In the genomic region with DNA sequence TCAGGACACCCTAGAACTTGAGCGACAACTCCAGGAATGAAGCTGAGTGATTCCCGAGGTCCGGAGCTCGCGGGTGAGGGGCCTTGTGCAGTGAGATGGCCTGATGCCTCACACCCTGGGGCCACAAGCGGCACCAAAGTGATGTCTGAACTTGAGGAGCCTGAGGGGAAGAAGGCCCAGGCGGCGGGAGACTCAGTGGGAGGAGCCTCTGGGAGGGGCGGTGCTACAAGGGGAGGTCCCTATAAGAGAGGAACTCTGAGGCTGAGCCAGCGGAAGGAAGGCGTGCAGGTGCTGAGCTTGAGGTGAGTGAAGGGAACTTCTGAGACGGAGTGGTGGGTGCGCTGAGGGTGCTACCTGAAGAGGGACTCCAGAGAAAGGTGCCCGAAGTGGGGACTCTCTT, we compare ENCODE assay signal across 25 mouse cellular contexts. TPM values are rescaled to one million over a fixed set of nuclear protein-coding genes. Genes with fewer than 3 reads are reported as not detected.
DNase-seq lines count a peak whose midpoint lies in the region; ATAC-seq and TF ChIP-seq lines count a peak whose summit lies in the region.
"Had no signal": no experiment of that assay in that cellular context is flagged by ENCODE, and none has a peak within 500 bp of the region (broad histone marks: within the 10 kb centered on the region; RNA-seq: fewer than 3 reads in every experiment).

M1ap (plus strand) TSS at position 252 of the 400 bp plus-strand sequence.

- H3K4me3 ChIP-seq in neural tube, embryonic 12.5 days = 0 out of 2 replicates have a peak within 1 kb of the TSS, but pooled peaks have one; percentile 1
- no peak within 1 kb of the TSS for H3K4me3 ChIP-seq in neural tube, embryonic 15.5 days (replicated peaks)
- peak within 1 kb of the TSS in 1 of 2 experiments; percentile 53; a peak in 2 of 4 replicates for H3K4me3 ChIP-seq in ES-E14 (ENCODE audit: insufficient read depth in 1 of 2, low read depth in 1 of 2, low read length in 2 of 2, poor library complexity in 1 of 2, severe bottlenecking in 1 of 2)
- H3K4me3 ChIP-seq in bone marrow, adult 2 months (replicated peaks; ENCODE audit: control insufficient read depth, low read depth, low read length) = no peak within 1 kb of the TSS
- H3K4me3 ChIP-seq in hindbrain, embryonic 13.5 days = no peak within 1 kb of the TSS
- H3K4me3 ChIP-seq: embryonic facial prominence, embryonic 15.5 days; heart, embryonic 13.5 days; limb, embryonic 10.5 days; midbrain, embryonic 10.5 days had no signal

- no peaks in the 10 kb centered on the region for H3K4me1 ChIP-seq in neural tube, embryonic 12.5 days
- no peaks in the 10 kb centered on the region for H3K4me1 ChIP-seq in neural tube, embryonic 15.5 days
- no peaks in the 10 kb centered on the region for H3K4me1 ChIP-seq in ES-E14 (ENCODE audit: control insufficient read depth in 2 of 2, insufficient read depth in 2 of 2, low read length in 2 of 2, poor library complexity in 1 of 2)
- H3K4me1 ChIP-seq in bone marrow, adult 2 months (ENCODE audit: control insufficient read depth, insufficient read depth, low read length) = no peaks in the 10 kb centered on the region
- no peaks in the 10 kb centered on the region for H3K4me1 ChIP-seq in hindbrain, embryonic 13.5 days (replicated peaks)
- H3K4me1 ChIP-seq: embryonic facial prominence, embryonic 15.5 days; heart, embryonic 13.5 days; limb, embryonic 10.5 days; midbrain, embryonic 10.5 days had no signal

- 76% methylated on average over 14 of the region's 14 CpGs for WGBS in neural tube, embryonic 12.5 days
- 78% methylated on average over 14 of the region's 14 CpGs for WGBS in neural tube, embryonic 15.5 days
- 89% methylated on average over 14 of the region's 14 CpGs for WGBS in bone marrow, adult 2 months
- 64% methylated on average over 14 of the region's 14 CpGs for WGBS in hindbrain, embryonic 13.5 days

- in situ Hi-C loops in ES-E14 (cut with MboI; ENCODE audit: low sequenced_read_pairs in 2 of 2, unreplicated experiment in 2 of 2) = no loop called here

- no peak within 1 kb of the TSS for H3K27ac ChIP-seq in neural tube, embryonic 12.5 days
- H3K27ac ChIP-seq in neural tube, embryonic 15.5 days (replicated peaks) = no peak within 1 kb of the TSS
- no peak within 1 kb of the TSS for H3K27ac ChIP-seq in ES-E14 (ENCODE audit: insufficient read depth, low read depth, low read length, poor library complexity, severe bottlenecking)
- no peak within 1 kb of the TSS for H3K27ac ChIP-seq in bone marrow, adult 2 months (ENCODE audit: control insufficient read depth, insufficient read depth, low read depth, low read length, poor library complexity)
- no peak within 1 kb of the TSS for H3K27ac ChIP-seq in hindbrain, embryonic 13.5 days
- H3K27ac ChIP-seq: embryonic facial prominence, embryonic 15.5 days; heart, embryonic 13.5 days; kidney, postnatal 0 days; limb, embryonic 10.5 days; midbrain, embryonic 10.5 days had no signal

- peak; percentile 73 for DNase-seq in ES-E14 (ENCODE audit: low read depth, low spot score)
- DNase-seq in heart, adult 8-10 months (ENCODE audit: low spot score) = no peak
- no peak for DNase-seq in layer of hippocampus, adult 18-20 months (ENCODE audit: low spot score in 2 of 2)
- DNase-seq: adrenal gland, postnatal 25 days; cerebellum, adult 9-11 months; gastrocnemius, postnatal 10 days; heart, adult 11 months; heart, postnatal 14 days; kidney, adult 11 months; right cerebral cortex, postnatal 25 days; spleen, adult 18-20 months had no signal

- no peaks in the 10 kb centered on the region for H3K9me3 ChIP-seq in neural tube, embryonic 12.5 days
- H3K9me3 ChIP-seq in neural tube, embryonic 15.5 days (replicated peaks) = no peaks in the 10 kb centered on the region
- no peaks in the 10 kb centered on the region for H3K9me3 ChIP-seq in ES-E14 (ENCODE audit: control insufficient read depth, insufficient read depth, low read depth, low read length)
- no peaks in the 10 kb centered on the region for H3K9me3 ChIP-seq in hindbrain, embryonic 13.5 days
- H3K9me3 ChIP-seq: embryonic facial prominence, embryonic 15.5 days; G1E; heart, embryonic 13.5 days; limb, embryonic 10.5 days; midbrain, embryonic 10.5 days had no signal

- TF ChIP-seq CTCF in bone marrow, adult 2 months (IDR thresholded peaks at IDR 0.05; ENCODE audit: control insufficient read depth, insufficient read depth, low read length) = no peak

- TF ChIP-seq POLR2A in bone marrow, adult 2 months (IDR thresholded peaks at IDR 0.05; ENCODE audit: borderline replicate concordance, control insufficient read depth, low read depth, low read length) = no peak

- no peak within 1 kb of the TSS for H3K9ac ChIP-seq in neural tube, embryonic 12.5 days
- H3K9ac ChIP-seq in neural tube, embryonic 15.5 days (replicated peaks) = no peak within 1 kb of the TSS
- 0 out of 2 replicates have a peak within 1 kb of the TSS, but pooled peaks have one; percentile 4 for H3K9ac ChIP-seq in ES-E14 (ENCODE audit: insufficient read depth, low read depth, low read length, poor library complexity, severe bottlenecking)
- no peak within 1 kb of the TSS for H3K9ac ChIP-seq in hindbrain, embryonic 13.5 days
- H3K9ac ChIP-seq: embryonic facial prominence, embryonic 15.5 days; heart, embryonic 13.5 days had no signal

- no peaks in the 10 kb centered on the region for H3K27me3 ChIP-seq in neural tube, embryonic 12.5 days (replicated peaks)
- no peaks in the 10 kb centered on the region for H3K27me3 ChIP-seq in neural tube, embryonic 15.5 days (replicated peaks)
- H3K27me3 ChIP-seq in hindbrain, embryonic 13.5 days = 0 out of 2 replicates have a peak, but pooled peaks cover 3% of the 10 kb centered on the region
- H3K27me3 ChIP-seq: embryonic facial prominence, embryonic 15.5 days had no signal

- ATAC-seq in neural tube, embryonic 12.5 days (ENCODE audit: low FRiP score, low read depth) = no peak
- no peak for ATAC-seq in neural tube, embryonic 15.5 days (ENCODE audit: low FRiP score)
- no peak for ATAC-seq in hindbrain, embryonic 13.5 days (ENCODE audit: low FRiP score)
- ATAC-seq: forebrain, embryonic 16.5 days; lung, postnatal 0 days had no signal

- no peak within 1 kb of the TSS for H3K4me2 ChIP-seq in neural tube, embryonic 12.5 days (replicated peaks)
- H3K4me2 ChIP-seq in neural tube, embryonic 15.5 days = no peak within 1 kb of the TSS
- no peak within 1 kb of the TSS for H3K4me2 ChIP-seq in hindbrain, embryonic 13.5 days
- H3K4me2 ChIP-seq: embryonic facial prominence, embryonic 15.5 days; heart, embryonic 13.5 days had no signal

- no peaks in the 10 kb centered on the region for H3K36me3 ChIP-seq in neural tube, embryonic 12.5 days
- no peaks in the 10 kb centered on the region for H3K36me3 ChIP-seq in neural tube, embryonic 15.5 days
- H3K36me3 ChIP-seq in ES-E14 (ENCODE audit: control insufficient read depth, insufficient read depth, low read length, poor library complexity, severe bottlenecking) = no peaks in the 10 kb centered on the region
- no peaks in the 10 kb centered on the region for H3K36me3 ChIP-seq in hindbrain, embryonic 13.5 days
- H3K36me3 ChIP-seq: embryonic facial prominence, embryonic 15.5 days; G1E; heart, embryonic 13.5 days; limb, embryonic 10.5 days; midbrain, embryonic 10.5 days had no signal

TF ChIP-seq in ES-E14, 5 proteins besides CTCF, POLR2A, EP300 and RAD21:
- no peak for TF ChIP-seq MAFK (IDR thresholded peaks at IDR 0.05; ENCODE audit: insufficient read depth, low read depth, low read length)
- no peak for TF ChIP-seq CHD2 (IDR thresholded peaks at IDR 0.05; ENCODE audit: low read depth, low read length)
- no peak for TF ChIP-seq ZC3H11A (IDR thresholded peaks at IDR 0.05; ENCODE audit: borderline replicate concordance, low read depth, low read length)
- TF ChIP-seq HCFC1 (IDR thresholded peaks at IDR 0.05; ENCODE audit: borderline replicate concordance, insufficient read depth, low read length) = no peak
- TF ChIP-seq ZNF384 (IDR thresholded peaks at IDR 0.05; ENCODE audit: low read depth, low read length) = no peak
TF ChIP-seq in ES-E14: peak in this region for 0.

RNA-seq across cellular contexts. Expression of gene M1ap, which starts in this region (rescaled TPM):
- 0.49 TPM in 1 of 2 replicates, not detected in the other for polyA plus RNA-seq in neural tube, embryonic 12.5 days (2016; fragmentation: Nextera tagmentation; extraction: Ambion mirVana)
- 0.20 TPM in 1 of 2 replicates, not detected in the other for polyA plus RNA-seq in neural tube, embryonic 15.5 days (2015; fragmentation: Nextera tagmentation; extraction: Ambion mirVana)
- total RNA-seq in ES-E14 (2012; rRNA removed) = 5.7 and 6.8 TPM in 2 replicates
- polyA plus RNA-seq in bone marrow, adult 2 months (2011; ENCODE audit: insufficient read depth, insufficient read length, low replicate concordance, missing spikeins) = 3.6 and 10.3 TPM in 2 replicates
- not detected for total RNA-seq in heart, adult 8-10 months (2022)
- not detected in 2 replicates for polyA plus RNA-seq in hindbrain, embryonic 13.5 days (2015; fragmentation: Nextera tagmentation; extraction: Ambion mirVana)
- total RNA-seq in layer of hippocampus, adult 18-20 months (2021) = not detected
- total RNA-seq: adrenal gland, postnatal 25 days; liver, adult 2 months had no signal
- polyA plus RNA-seq: forebrain, embryonic 16.5 days; hindbrain, embryonic 11.5 days had no signal
